Mouse (Mus musculus) midbrain, postnatal 0 days (tissue): ENCODE results near the gene Ddx55. TPM values are rescaled to one million over a fixed set of nuclear protein-coding genes. Genes with fewer than 3 reads are reported as not detected.
"Not testable (repeated sequence)": the region's sequence is repeated elsewhere in the genome, so short reads cannot be mapped to it uniquely, and the experiment has no call there.

ENCODE experiments used
- ATAC-seq: fragments of 200-750 bp; cut with Nextera tagmentation; 2 replicates; pipeline ENCODE4 v1.8.0; 2017; ENCODE audit warnings: moderate number of reproducible peaks, mild to moderate bottlenecking, moderate TSS enrichment, moderate library complexity; ENCODE audit not compliant: low FRiP score
- DNase-seq: peaks from one replicate; pipeline ENCODE4 v3.0.0-alpha.2; 2015; ENCODE audit warnings: low spot score
- H3K27ac ChIP-seq: fragments of 300-500 bp; sonication (generic); 2 replicates; pipeline ENCODE4 v1.5.1; 2014; ENCODE audit warnings: low read depth, mild to moderate bottlenecking, low read length, mixed read lengths
- H3K27me3 ChIP-seq: fragments of 300-500 bp; sonication (generic); 2 replicates; pipeline ENCODE4 v1.6.1; 2014; ENCODE audit warnings: low read length, control low read depth, mixed read lengths; ENCODE audit not compliant: insufficient read depth
- H3K36me3 ChIP-seq: fragments of 300-500 bp; sonication (generic); 2 replicates; pipeline ENCODE4 v1.6.1; 2014; ENCODE audit warnings: low read length, control low read depth, mixed read lengths; ENCODE audit not compliant: insufficient read depth
- H3K4me1 ChIP-seq: fragments of 300-500 bp; sonication (generic); 2 replicates; pipeline ENCODE4 v1.6.1; 2014; ENCODE audit warnings: mild to moderate bottlenecking, control low read depth, antibody characterized with exemption, low read length, mixed read lengths; ENCODE audit not compliant: insufficient read depth
- H3K4me2 ChIP-seq: fragments of 300-500 bp; sonication (generic); 2 replicates; pipeline ENCODE4 v1.6.1; 2014; ENCODE audit warnings: low read depth, mild to moderate bottlenecking, low read length, mixed read lengths; ENCODE audit not compliant: poor library complexity, severe bottlenecking
- H3K4me3 ChIP-seq: fragments of 300-500 bp; sonication (generic); 2 replicates; pipeline ENCODE4 v1.5.1; 2014; ENCODE audit warnings: low read depth, mild to moderate bottlenecking, low read length, moderate library complexity
- H3K9ac ChIP-seq: fragments of 300-500 bp; sonication (generic); replicated peaks from 2 replicates; pipeline ENCODE4 v1.6.1; 2014; ENCODE audit warnings: mild to moderate bottlenecking, low read length, moderate library complexity, mixed read lengths; ENCODE audit not compliant: poor library complexity, severe bottlenecking
- H3K9me3 ChIP-seq: fragments of 300-500 bp; sonication (generic); 2 replicates; pipeline ENCODE4 v1.6.1; 2016; ENCODE audit warnings: low read length, control low read depth
- CTCF ChIP-seq: IDR thresholded peaks from 2 replicates; pipeline ENCODE4 v1.5.1; 2016; ENCODE audit warnings: antibody characterized with exemption, mild to moderate bottlenecking
- WGBS: fragments of 180-500 bp; shearing (Covaris S2); extraction: QIAGEN DNeasy Blood & Tissue Kit; methylation state at CpG from one replicate; pipeline ENCODE4 v1.1.7; 2014; 5-methylcytosine and 5-hydroxymethylcytosine counted together
- polyA plus RNA-seq: library from polyadenylated mRNA; unstranded; fragments of >200 nt; fragmentation: Nextera tagmentation; extraction: Ambion mirVana; gene quantifications from 2 replicates; pipeline ENCODE4 v1.2.1, GENCODE M21; 2015
- total RNA-seq: library from RNA; depleted of rRNA; stranded (reverse); fragments of >200 nt; gene quantifications from 2 replicates; pipeline ENCODE4 v1.2.3, GENCODE M21; 2014

The Ddx55 gene
- total and polyA plus RNA-seq, 2 experiments from 2014 or later = 14.9 to 26.9 TPM

- Histone ChIP-seq H3K27me3 (no peaks in the 10 kb centered on the region), H3K4me2 (peak overlapping the region; percentile 92), H3K9me3 (no peaks in the 10 kb centered on the region), H3K36me3 (peaks cover 28% of the 10 kb centered on the region), H3K4me3 (peak overlapping the region; percentile 72), H3K9ac (peak overlapping the region; percentile 63), H3K27ac (peak overlapping the region; percentile 65), H3K4me1 (peaks cover 2% of the 10 kb centered on the region; the same call in 1 of the 2 replicates)
- TF ChIP-seq CTCF = no peak
- peak; percentile 100 for ATAC-seq
- 5% methylated on average over 30 of the region's 30 CpGs for WGBS
- DNase-seq = peak; percentile 99
Measured at GRCm38 (mm10) chr5:124598224-124599174, 45.8 kb downstream of the Ddx55 start.

- not testable (repeated sequence) for DNase-seq, H3K9ac ChIP-seq
- 62% methylated on average over 8 of the region's 8 CpGs for WGBS
Measured at GRCm38 (mm10) chr5:124599726-124600125, 47.1 kb downstream of the Ddx55 start.

GRCm38 (mm10) chr5:124602349-124602748 is 49.7 kb downstream of the Ddx55 start:
- ATAC-seq (no peak), DNase-seq (peak; percentile 64)
- H3K9me3 ChIP-seq = no peaks in the 10 kb centered on the region
- no peaks in the 10 kb centered on the region for H3K27me3 ChIP-seq
- no peak overlapping the region for H3K4me2 ChIP-seq
- H3K27ac ChIP-seq = no peak overlapping the region
- peaks cover 7% of the 10 kb centered on the region for H3K36me3 ChIP-seq
- peak; percentile 79 for TF ChIP-seq CTCF
- peaks cover 2% of the 10 kb centered on the region; the same call in 1 of the 2 replicates for H3K4me1 ChIP-seq
- H3K4me3 ChIP-seq = no peak overlapping the region
- 72% methylated on average over 5 of the region's 5 CpGs for WGBS
- H3K9ac ChIP-seq = no peak overlapping the region

More at GRCm38 (mm10) chr5:124599726-124600125, 47.1 kb downstream of the Ddx55 start:
- not testable (repeated sequence) for H3K4me1 ChIP-seq, H3K9me3 ChIP-seq, H3K27ac ChIP-seq, H3K27me3 ChIP-seq, H3K4me3 ChIP-seq, ATAC-seq, H3K4me2 ChIP-seq
- peaks cover 16% of the 10 kb centered on the region for H3K36me3 ChIP-seq

GRCm38 (mm10) chr5:124604296-124604695 is 51.6 kb downstream of the Ddx55 start:
- no peaks in the 10 kb centered on the region for H3K9me3 ChIP-seq
- H3K27ac ChIP-seq = no peak overlapping the region
- H3K4me1 ChIP-seq = no peaks in the 10 kb centered on the region
- H3K4me2 ChIP-seq = no peak overlapping the region
- H3K36me3 ChIP-seq = peaks cover 21% of the 10 kb centered on the region
- DNase-seq = no peak
- ATAC-seq = no peak
- 91% methylated on average over 4 of the region's 4 CpGs for WGBS
- H3K27me3 ChIP-seq = no peaks in the 10 kb centered on the region
- no peak overlapping the region for H3K4me3 ChIP-seq
- H3K9ac ChIP-seq = no peak overlapping the region
- TF ChIP-seq CTCF = no peak

- Histone ChIP-seq H3K9ac (no peak overlapping the region), H3K36me3 (peaks cover 21% of the 10 kb centered on the region), H3K27me3 (no peaks in the 10 kb centered on the region), H3K4me3 (no peak overlapping the region), H3K4me1 (no peaks in the 10 kb centered on the region), H3K9me3 (no peaks in the 10 kb centered on the region), H3K4me2 (no peak overlapping the region), H3K27ac (no peak overlapping the region)
- ATAC-seq (no peak), DNase-seq (no peak)
- no peak for TF ChIP-seq CTCF
- 90% methylated on average over 17 of the region's 17 CpGs for WGBS
Measured at GRCm38 (mm10) chr5:124605041-124605622, 52.5 kb downstream of the Ddx55 start.

- WGBS = 74% methylated on average over 10 of the region's 10 CpGs
- H3K9ac ChIP-seq = no peak overlapping the region
- H3K4me1 ChIP-seq = no peaks in the 10 kb centered on the region
- no peaks in the 10 kb centered on the region for H3K27me3 ChIP-seq
- peaks cover 35% of the 10 kb centered on the region for H3K36me3 ChIP-seq
- no peaks in the 10 kb centered on the region for H3K9me3 ChIP-seq
- H3K27ac ChIP-seq = no peak overlapping the region
- H3K4me2 ChIP-seq = no peak overlapping the region
- no peak overlapping the region for H3K4me3 ChIP-seq
- peak; percentile 26; the same call in 1 of the 2 replicates for TF ChIP-seq CTCF
- no peak for ATAC-seq
- no peak for DNase-seq
Measured at GRCm38 (mm10) chr5:124610965-124611364, 58.3 kb downstream of the Ddx55 start.
